Mouse (Mus musculus): ENCODE data around the gene Castor1.

- no peak for TF ChIP-seq POLR2A (IDR thresholded peaks at IDR 0.05; ENCODE audit: extremely low read depth, insufficient read depth, low read length)
- no peak for TF ChIP-seq CTCF (IDR thresholded peaks at IDR 0.05; ENCODE audit: extremely low read depth, insufficient read depth, low read length)
Observed at GRCm38 (mm10) chr11:4266271-4267201, 48.5 kb downstream of the Castor1 start.
